Mouse (Mus musculus): Measurements from ENCODE around the gene BC051665. TPM values are rescaled to one million over a fixed set of nuclear protein-coding genes. Genes with fewer than 3 reads are reported as not detected.

The BC051665 gene
- not detected in 2 replicates for polyA plus RNA-seq (2012; rRNA removed)

GRCm38 (mm10) chr13:60786264-60786663, at the start of gene BC051665:
TSS of gene BC051665 (minus strand) at chr13:60786364.

GRCm38 (mm10) chr13:60802749-60803148, 16.6 kb upstream of the BC051665 start, which contains the start of gene Ctsll3:
TSS of gene Ctsll3 (minus strand) at chr13:60802849.

Other genes with a start within 250 kb of the BC051665 start
- gene Dapk1, start 184.4 kb downstream of the BC051665 start, polyA plus RNA-seq (2012; rRNA removed), result 78.5 and 89.5 TPM in 2 replicates
- not detected in 2 replicates for gene Ctsll3, start 16.5 kb upstream of the BC051665 start, polyA plus RNA-seq (2012; rRNA removed)
- 0.05 TPM in 2 replicates for gene 4930486L24Rik, start 78.1 kb upstream of the BC051665 start, polyA plus RNA-seq (2012; rRNA removed)
- 0.11 and 0.18 TPM in 2 replicates for gene Gm49392, start 110.5 kb upstream of the BC051665 start, polyA plus RNA-seq (2012; rRNA removed)
- gene Ctla2b, start 111.1 kb upstream of the BC051665 start, polyA plus RNA-seq (2012; rRNA removed), result 1.7 and 2.5 TPM in 2 replicates
- gene Tpbpb, start 118.5 kb upstream of the BC051665 start, polyA plus RNA-seq (2012; rRNA removed), result not detected in 2 replicates
- not detected in 2 replicates for gene Gm49393, start 149.2 kb upstream of the BC051665 start, polyA plus RNA-seq (2012; rRNA removed)
- gene Gm49391, start 150.2 kb upstream of the BC051665 start, polyA plus RNA-seq (2012; rRNA removed), result 2.3 and 2.8 TPM in 2 replicates
- 9.1 and 11.9 TPM in 2 replicates for gene Ctla2a, start 150.3 kb upstream of the BC051665 start, polyA plus RNA-seq (2012; rRNA removed)
- gene Tpbpa, start 155.6 kb upstream of the BC051665 start, polyA plus RNA-seq (2012; rRNA removed), result 0.06 TPM in 1 of 2 replicates, not detected in the other
- not detected in 2 replicates for gene Ctsj, start 219.6 kb upstream of the BC051665 start, polyA plus RNA-seq (2012; rRNA removed)